Mouse (Mus musculus) brain, embryonic 14.5 days (tissue): ENCODE data around the gene E330034G19Rik.
"Not testable (repeated sequence)": the region's sequence is repeated elsewhere in the genome, so short reads cannot be mapped to it uniquely, and the experiment has no call there.

Source experiments
- CTCF ChIP-seq: fragments of 200-500 bp; IDR thresholded peaks from 2 replicates; pipeline ENCODE4 v1.5.1; 2012; ENCODE audit warnings: inconsistent platforms, mild to moderate bottlenecking, moderate library complexity, borderline replicate concordance; ENCODE audit not compliant: insufficient read depth, insufficient read length; ENCODE audit errors: extremely low read depth
- POLR2A ChIP-seq: fragments of 200-500 bp; IDR thresholded peaks from 2 replicates; pipeline ENCODE4 v1.6.1; 2012; ENCODE audit warnings: mild to moderate bottlenecking, inconsistent platforms, borderline replicate concordance; ENCODE audit not compliant: poor library complexity, insufficient read depth, insufficient read length, severe bottlenecking; ENCODE audit errors: extremely low read depth

- TF ChIP-seq POLR2A, CTCF: not testable (repeated sequence)
Observed at GRCm38 (mm10) chr14:24302126-24302525, 9.1 kb downstream of the E330034G19Rik start.
